Mouse (Mus musculus): ENCODE results near the gene Hspa14. TPM values are rescaled to one million over a fixed set of nuclear protein-coding genes. Genes with fewer than 3 reads are reported as not detected.
A peak's percentile ranks its signal among the peaks of the same experiment; 100 is the strongest.

Hspa14 gene
- polyA plus RNA-seq, 1 experiment: 22.0 TPM

- Histone ChIP-seq H3K27ac (ENCODE audit: insufficient read depth, low read length) (peak within 1 kb of the TSS; percentile 78), H3K4me1 (ENCODE audit: control insufficient read depth, insufficient read depth, insufficient read length) (no peaks in the 10 kb centered on the region; the same call in 1 of the 2 replicates), H3K27me3 (ENCODE audit: control insufficient read depth, insufficient read depth, low read length) (no peaks in the 10 kb centered on the region), H3K4me3 (ENCODE audit: extremely low read depth, insufficient read depth, insufficient read length) (peak within 1 kb of the TSS; percentile 71), H3K36me3 (ENCODE audit: control insufficient read depth, insufficient read depth, low read length) (no peaks in the 10 kb centered on the region)
- peak; percentile 62 for TF ChIP-seq POLR2A (IDR thresholded peaks at IDR 0.05; ENCODE audit: low read depth, low read length)
- TF ChIP-seq CTCF (IDR thresholded peaks at IDR 0.05; ENCODE audit: extremely low read depth, insufficient read depth, insufficient read length, insufficient replicate concordance): no peak
- under 1% methylated on average over 42 of the region's 42 CpGs for WGBS
- peak; percentile 86 to 98 for DNase-seq (ENCODE audit: low read depth in 1 of 2, low spot score in 2 of 2)
Observed at GRCm38 (mm10) chr2:3474861-3475283, 37.7 kb downstream of the Hspa14 start, which contains the start of gene Suv39h2. Gene Suv39h2 (minus strand): TSS chr2:3475031.

GRCm38 (mm10) chr2:3474361-3474805, 38.2 kb downstream of the Hspa14 start:
- DNase-seq (ENCODE audit: low read depth in 1 of 2, low spot score in 2 of 2): peak; percentile 29 to 44
- TF ChIP-seq CTCF (IDR thresholded peaks at IDR 0.05; ENCODE audit: extremely low read depth, insufficient read depth, insufficient read length, insufficient replicate concordance): no peak
- no peak for TF ChIP-seq POLR2A (IDR thresholded peaks at IDR 0.05; ENCODE audit: low read depth, low read length)
- peak overlapping the region; percentile 71 for H3K4me3 ChIP-seq (ENCODE audit: extremely low read depth, insufficient read depth, insufficient read length)
- peak overlapping the region; percentile 12; the same call in 1 of the 2 replicates for H3K27ac ChIP-seq (ENCODE audit: insufficient read depth, low read length)
- no peaks in the 10 kb centered on the region for H3K36me3 ChIP-seq (ENCODE audit: control insufficient read depth, insufficient read depth, low read length)
- under 1% methylated on average over 46 of the region's 46 CpGs for WGBS
- H3K4me1 ChIP-seq (ENCODE audit: control insufficient read depth, insufficient read depth, insufficient read length): no peaks in the 10 kb centered on the region; the same call in 1 of the 2 replicates
- H3K27me3 ChIP-seq (ENCODE audit: control insufficient read depth, insufficient read depth, low read length): no peaks in the 10 kb centered on the region

DNA sequence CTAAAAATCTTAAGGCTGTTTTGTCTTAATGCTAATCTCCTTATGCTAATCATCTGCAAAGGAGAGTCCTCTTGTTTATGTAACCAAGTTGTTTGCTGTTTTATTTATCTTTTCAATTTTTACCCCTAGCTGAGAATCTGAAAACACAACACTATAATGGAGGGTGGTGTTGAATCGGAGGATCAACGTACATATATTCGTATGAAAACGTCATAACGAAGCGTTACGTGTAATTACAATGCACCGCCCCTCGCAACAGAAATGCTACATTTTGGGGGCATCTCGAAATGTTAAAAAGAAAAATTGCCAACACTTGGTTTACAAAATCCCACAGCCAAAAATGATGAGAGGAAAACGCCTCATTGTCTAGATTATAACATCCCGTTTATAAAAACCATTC, 38.7 kb downstream of the Hspa14 start:
- H3K4me1 ChIP-seq (ENCODE audit: control insufficient read depth, insufficient read depth, insufficient read length): no peaks in the 10 kb centered on the region; the same call in 1 of the 2 replicates
- 2% methylated on average over 12 of the region's 12 CpGs for WGBS
- no peak overlapping the region for H3K27ac ChIP-seq (ENCODE audit: insufficient read depth, low read length)
- DNase-seq (ENCODE audit: low read depth in 1 of 2, low spot score in 2 of 2): no peak
- H3K27me3 ChIP-seq (ENCODE audit: control insufficient read depth, insufficient read depth, low read length): no peaks in the 10 kb centered on the region
- peak overlapping the region; percentile 71 for H3K4me3 ChIP-seq (ENCODE audit: extremely low read depth, insufficient read depth, insufficient read length)
- no peaks in the 10 kb centered on the region for H3K36me3 ChIP-seq (ENCODE audit: control insufficient read depth, insufficient read depth, low read length)
- TF ChIP-seq POLR2A (IDR thresholded peaks at IDR 0.05; ENCODE audit: low read depth, low read length): no peak
- TF ChIP-seq CTCF (IDR thresholded peaks at IDR 0.05; ENCODE audit: extremely low read depth, insufficient read depth, insufficient read length, insufficient replicate concordance): no peak

DNA sequence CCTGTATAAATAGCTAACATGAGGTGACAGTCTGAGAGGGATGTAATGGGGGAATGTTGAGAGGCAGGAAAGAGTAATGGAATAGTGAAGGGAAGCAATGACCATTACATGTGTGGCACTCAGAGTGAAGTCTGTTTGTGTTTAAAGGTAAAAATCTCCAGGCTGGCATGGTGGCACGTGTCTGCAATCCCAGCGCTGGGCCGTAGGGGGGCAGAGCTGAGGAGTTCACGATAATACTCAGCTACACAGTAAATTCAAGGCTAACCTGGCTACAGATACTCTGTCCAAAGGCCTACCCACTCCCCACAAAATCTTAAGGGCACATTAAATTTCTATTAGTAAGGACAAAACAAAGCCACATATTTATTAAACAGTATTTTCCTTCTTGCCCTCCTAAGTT, 56.0 kb downstream of the Hspa14 start:
- TF ChIP-seq CTCF (IDR thresholded peaks at IDR 0.05; ENCODE audit: extremely low read depth, insufficient read depth, insufficient read length, insufficient replicate concordance) (no peak), POLR2A (IDR thresholded peaks at IDR 0.05; ENCODE audit: low read depth, low read length) (no peak)
- H3K36me3 ChIP-seq (ENCODE audit: control insufficient read depth, insufficient read depth, low read length): peaks cover 23% of the 10 kb centered on the region
- 93% methylated on average over 4 of the region's 4 CpGs for WGBS

GRCm38 (mm10) chr2:3453096-3453495, 59.5 kb downstream of the Hspa14 start:
- Histone ChIP-seq H3K36me3 (ENCODE audit: control insufficient read depth, insufficient read depth, low read length) (peaks cover 30% of the 10 kb centered on the region), H3K27me3 (ENCODE audit: control insufficient read depth, insufficient read depth, low read length) (no peaks in the 10 kb centered on the region), H3K4me3 (ENCODE audit: extremely low read depth, insufficient read depth, insufficient read length) (no peak overlapping the region), H3K27ac (ENCODE audit: insufficient read depth, low read length) (no peak overlapping the region), H3K4me1 (ENCODE audit: control insufficient read depth, insufficient read depth, insufficient read length) (no peaks in the 10 kb centered on the region)
- no peak for DNase-seq (ENCODE audit: low read depth in 1 of 2, low spot score in 2 of 2)
- TF ChIP-seq CTCF (IDR thresholded peaks at IDR 0.05; ENCODE audit: extremely low read depth, insufficient read depth, insufficient read length, insufficient replicate concordance) (no peak), POLR2A (IDR thresholded peaks at IDR 0.05; ENCODE audit: low read depth, low read length) (no peak)
- WGBS: 95% methylated on average over 3 of the region's 3 CpGs

More for the DNA sequence above, 56.0 kb downstream of the Hspa14 start:
- DNase-seq (ENCODE audit: low read depth in 1 of 2, low spot score in 2 of 2): no peak
- Histone ChIP-seq H3K27ac (ENCODE audit: insufficient read depth, low read length) (no peak overlapping the region), H3K4me1 (ENCODE audit: control insufficient read depth, insufficient read depth, insufficient read length) (no peaks in the 10 kb centered on the region), H3K4me3 (ENCODE audit: extremely low read depth, insufficient read depth, insufficient read length) (no peak overlapping the region), H3K27me3 (ENCODE audit: control insufficient read depth, insufficient read depth, low read length) (no peaks in the 10 kb centered on the region)

DNA sequence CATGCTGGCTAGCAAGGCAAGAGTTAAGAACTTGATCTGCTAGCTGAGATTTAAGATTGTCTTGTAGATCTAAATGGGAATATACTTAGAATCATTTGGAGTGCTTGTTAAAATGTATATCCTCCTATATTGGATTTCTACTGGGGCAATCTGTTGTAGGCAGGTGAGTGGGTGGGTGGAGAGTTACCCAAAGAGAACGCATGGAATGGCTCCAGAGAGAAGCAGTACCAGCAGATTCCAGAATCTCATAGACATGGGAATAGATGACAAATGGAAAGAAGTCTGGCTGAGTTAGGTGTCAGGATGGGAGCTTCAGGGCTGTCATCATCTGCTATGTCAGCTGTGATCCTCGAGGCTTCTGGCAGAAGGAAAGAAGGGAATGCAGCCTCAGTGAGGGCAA, 63.2 kb downstream of the Hspa14 start:
- DNase-seq (ENCODE audit: low read depth in 1 of 2, low spot score in 2 of 2): no peak
- no peak overlapping the region for H3K27ac ChIP-seq (ENCODE audit: insufficient read depth, low read length)
- no peak overlapping the region for H3K4me3 ChIP-seq (ENCODE audit: extremely low read depth, insufficient read depth, insufficient read length)
- H3K27me3 ChIP-seq (ENCODE audit: control insufficient read depth, insufficient read depth, low read length): no peaks in the 10 kb centered on the region
- 92% methylated on average over 2 of the region's 2 CpGs for WGBS
- no peak for TF ChIP-seq CTCF (IDR thresholded peaks at IDR 0.05; ENCODE audit: extremely low read depth, insufficient read depth, insufficient read length, insufficient replicate concordance)
- no peak for TF ChIP-seq POLR2A (IDR thresholded peaks at IDR 0.05; ENCODE audit: low read depth, low read length)
- H3K36me3 ChIP-seq (ENCODE audit: control insufficient read depth, insufficient read depth, low read length): peaks cover 31% of the 10 kb centered on the region
- no peaks in the 10 kb centered on the region for H3K4me1 ChIP-seq (ENCODE audit: control insufficient read depth, insufficient read depth, insufficient read length)

GRCm38 (mm10) chr2:3445984-3446383, 66.6 kb downstream of the Hspa14 start:
- Histone ChIP-seq H3K4me3 (ENCODE audit: extremely low read depth, insufficient read depth, insufficient read length) (no peak overlapping the region), H3K27ac (ENCODE audit: insufficient read depth, low read length) (no peak overlapping the region), H3K36me3 (ENCODE audit: control insufficient read depth, insufficient read depth, low read length) (peaks cover 31% of the 10 kb centered on the region), H3K4me1 (ENCODE audit: control insufficient read depth, insufficient read depth, insufficient read length) (no peaks in the 10 kb centered on the region), H3K27me3 (ENCODE audit: control insufficient read depth, insufficient read depth, low read length) (no peaks in the 10 kb centered on the region)
- no peak for DNase-seq (ENCODE audit: low read depth in 1 of 2, low spot score in 2 of 2)
- 90% methylated on average over 4 of the region's 4 CpGs for WGBS
- TF ChIP-seq POLR2A (IDR thresholded peaks at IDR 0.05; ENCODE audit: low read depth, low read length): no peak
- TF ChIP-seq CTCF (IDR thresholded peaks at IDR 0.05; ENCODE audit: extremely low read depth, insufficient read depth, insufficient read length, insufficient replicate concordance): no peak

Data from spleen, adult 2 months (tissue).